Mouse (Mus musculus) stomach, postnatal 0 days (tissue): ENCODE results near the gene Prrxl1. TPM values are rescaled to one million over a fixed set of nuclear protein-coding genes. Genes with fewer than 3 reads are reported as not detected.

Experiments
- ATAC-seq: fragments of 200-750 bp; cut with Nextera tagmentation; 2 replicates; pipeline ENCODE4 v1.8.0; 2017; ENCODE audit not compliant: low FRiP score, low TSS enrichment
- DNase-seq: peaks from one replicate; pipeline ENCODE4 v3.0.0-alpha.2; 2016; ENCODE audit warnings: low spot score
- H3K27ac ChIP-seq: fragments of 300-500 bp; sonication (generic); replicated peaks from 2 replicates; pipeline ENCODE4 v1.5.1; 2014; ENCODE audit warnings: mild to moderate bottlenecking, control low read depth
- H3K27me3 ChIP-seq: fragments of 300-500 bp; sonication (generic); 2 replicates; pipeline ENCODE4 v1.6.1; 2014; ENCODE audit warnings: low read length; ENCODE audit not compliant: control insufficient read depth, insufficient read depth
- H3K36me3 ChIP-seq: fragments of 300-500 bp; sonication (generic); 2 replicates; pipeline ENCODE4 v1.6.1; 2014; ENCODE audit warnings: low read length, mixed read lengths; ENCODE audit not compliant: control insufficient read depth, insufficient read depth
- H3K4me1 ChIP-seq: fragments of 300-500 bp; sonication (generic); replicated peaks from 2 replicates; pipeline ENCODE4 v1.6.1; 2014; ENCODE audit warnings: antibody characterized with exemption; ENCODE audit not compliant: control insufficient read depth, insufficient read depth
- H3K4me2 ChIP-seq: fragments of 300-500 bp; sonication (generic); replicated peaks from 2 replicates; pipeline ENCODE4 v1.6.1; 2014; ENCODE audit warnings: low read depth, mild to moderate bottlenecking, control low read depth, moderate library complexity
- H3K4me3 ChIP-seq: fragments of 300-500 bp; sonication (generic); 2 replicates; pipeline ENCODE4 v1.5.1; 2014; ENCODE audit warnings: low read depth, low read length, control low read depth
- H3K9ac ChIP-seq: fragments of 300-500 bp; sonication (generic); 2 replicates; pipeline ENCODE4 v1.6.1; 2014; ENCODE audit warnings: mild to moderate bottlenecking, low read length, control low read depth, mixed read lengths
- H3K9me3 ChIP-seq: fragments of 300-500 bp; sonication (generic); 2 replicates; pipeline ENCODE4 v1.6.1; 2016; ENCODE audit warnings: low read length; ENCODE audit not compliant: control insufficient read depth
- CTCF ChIP-seq: IDR thresholded peaks from 2 replicates; pipeline ENCODE4 v1.5.1; 2016; ENCODE audit warnings: antibody characterized with exemption, low read depth, mild to moderate bottlenecking, moderate library complexity
- EP300 ChIP-seq: optimal IDR thresholded peaks from 2 replicates; pipeline ENCODE3; 2016; ENCODE audit warnings: antibody characterized with exemption
- WGBS: fragments of 180-500 bp; shearing (Covaris S2); extraction: QIAGEN DNeasy Blood & Tissue Kit; methylation state at CpG from one replicate; pipeline ENCODE4 v1.1.7; 2014; 5-methylcytosine and 5-hydroxymethylcytosine counted together
- polyA plus RNA-seq: library from polyadenylated mRNA; unstranded; fragments of >200 nt; fragmentation: Nextera tagmentation; extraction: Ambion mirVana; gene quantifications from 2 replicates; pipeline ENCODE4 v1.2.1, GENCODE M21; 2015

The Prrxl1 gene
- polyA plus RNA-seq, 1 experiment from 2014 or later: 0.10 TPM

- TF ChIP-seq CTCF: no peak
- no peak for TF ChIP-seq EP300
- ATAC-seq: no peak
Observed at GRCm38 (mm10) chr14:32563661-32564060, 35.5 kb upstream of the Prrxl1 start.

DNA sequence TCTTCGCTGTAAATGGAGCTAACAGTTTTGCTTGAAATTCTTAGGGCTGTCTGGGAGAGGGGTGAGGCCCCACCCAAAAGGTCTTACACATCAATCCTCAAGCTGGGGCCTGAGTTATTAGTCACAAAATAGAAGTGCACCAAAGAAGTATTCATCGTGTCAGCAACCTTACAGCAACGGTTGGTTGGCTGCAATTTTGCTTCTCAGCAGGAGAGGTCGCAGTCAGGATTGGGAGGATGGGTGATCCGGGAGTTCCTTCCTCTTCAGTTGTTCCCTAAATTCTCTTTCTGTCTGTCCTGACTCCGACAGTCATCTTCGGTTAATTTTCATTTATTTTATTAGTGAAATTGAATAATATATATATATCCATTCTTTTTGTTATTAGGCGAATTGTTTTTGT, 26.7 kb upstream of the Prrxl1 start:
- TF ChIP-seq CTCF (peak; percentile 40), EP300 (no peak)
- no peaks in the 10 kb centered on the region for H3K27me3 ChIP-seq
- no peaks in the 10 kb centered on the region for H3K9me3 ChIP-seq
- WGBS: 64% methylated on average over 8 of the region's 8 CpGs
- H3K4me1 ChIP-seq: no peaks in the 10 kb centered on the region
- no peak for DNase-seq
- H3K27ac ChIP-seq: no peak overlapping the region
- no peak overlapping the region for H3K4me3 ChIP-seq
- no peak for ATAC-seq
- no peak overlapping the region for H3K9ac ChIP-seq
- H3K4me2 ChIP-seq: no peak overlapping the region
- peaks cover 23% of the 10 kb centered on the region for H3K36me3 ChIP-seq

More at GRCm38 (mm10) chr14:32563661-32564060, 35.5 kb upstream of the Prrxl1 start:
- Histone ChIP-seq H3K4me1 (no peaks in the 10 kb centered on the region), H3K36me3 (peaks cover 30% of the 10 kb centered on the region), H3K4me2 (no peak overlapping the region), H3K4me3 (no peak overlapping the region), H3K9me3 (no peaks in the 10 kb centered on the region), H3K27me3 (no peaks in the 10 kb centered on the region), H3K27ac (no peak overlapping the region), H3K9ac (no peak overlapping the region)
- WGBS: 93% methylated on average over 6 of the region's 6 CpGs
- no peak for DNase-seq

DNA sequence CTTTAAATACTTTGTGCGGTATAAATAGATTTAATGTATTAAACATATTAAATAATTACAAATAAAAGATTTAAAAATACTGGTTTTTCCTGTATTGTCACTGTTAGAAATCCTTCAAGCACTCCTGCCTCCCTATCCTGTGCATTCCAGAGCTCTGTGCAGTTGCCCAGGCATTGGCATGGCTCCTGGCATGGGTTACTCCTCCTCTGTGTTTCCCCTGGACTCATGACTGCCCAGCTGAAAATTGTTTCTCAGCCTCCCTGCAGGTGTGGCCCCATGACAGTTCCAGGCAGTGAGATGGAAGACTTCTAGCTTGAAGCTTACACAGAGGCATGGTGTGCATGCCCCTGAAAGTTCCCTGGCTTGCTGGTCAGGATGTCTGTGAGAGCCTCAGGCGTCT, 20.8 kb upstream of the Prrxl1 start:
- TF ChIP-seq EP300 (no peak), CTCF (no peak)
- Histone ChIP-seq H3K9me3 (no peaks in the 10 kb centered on the region), H3K4me2 (no peak overlapping the region), H3K36me3 (peaks cover 11% of the 10 kb centered on the region; the same call in 1 of the 2 replicates), H3K27ac (no peak overlapping the region), H3K9ac (no peak overlapping the region), H3K27me3 (no peaks in the 10 kb centered on the region), H3K4me1 (no peaks in the 10 kb centered on the region), H3K4me3 (no peak overlapping the region)
- peak; percentile 59; the same call in 1 of the 2 replicates for ATAC-seq
- no peak for DNase-seq
- WGBS: 69% methylated on average over 2 of the region's 2 CpGs

GRCm38 (mm10) chr14:32583696-32584095, 15.5 kb upstream of the Prrxl1 start:
- H3K36me3 ChIP-seq: no peaks in the 10 kb centered on the region
- TF ChIP-seq EP300 (no peak), CTCF (no peak)
- no peak overlapping the region for H3K9ac ChIP-seq
- no peak overlapping the region for H3K27ac ChIP-seq
- no peaks in the 10 kb centered on the region for H3K9me3 ChIP-seq
- ATAC-seq: no peak
- H3K4me1 ChIP-seq: no peaks in the 10 kb centered on the region
- H3K27me3 ChIP-seq: no peaks in the 10 kb centered on the region
- WGBS: 88% methylated on average over 9 of the region's 9 CpGs
- no peak overlapping the region for H3K4me3 ChIP-seq
- DNase-seq: no peak
- no peak overlapping the region for H3K4me2 ChIP-seq

GRCm38 (mm10) chr14:32587013-32587784, 12.0 kb upstream of the Prrxl1 start:
- TF ChIP-seq EP300 (no peak), CTCF (peak; percentile 93)
- H3K36me3 ChIP-seq: no peaks in the 10 kb centered on the region
- 16% methylated on average over 10 of the region's 10 CpGs for WGBS
- H3K9me3 ChIP-seq: no peaks in the 10 kb centered on the region
- H3K9ac ChIP-seq: no peak overlapping the region
- H3K4me3 ChIP-seq: no peak overlapping the region
- no peak overlapping the region for H3K27ac ChIP-seq
- ATAC-seq (peak; percentile 51; the same call in 1 of the 2 replicates), DNase-seq (peak; percentile 80)
- no peaks in the 10 kb centered on the region for H3K4me1 ChIP-seq
- no peaks in the 10 kb centered on the region for H3K27me3 ChIP-seq
- no peak overlapping the region for H3K4me2 ChIP-seq

DNA sequence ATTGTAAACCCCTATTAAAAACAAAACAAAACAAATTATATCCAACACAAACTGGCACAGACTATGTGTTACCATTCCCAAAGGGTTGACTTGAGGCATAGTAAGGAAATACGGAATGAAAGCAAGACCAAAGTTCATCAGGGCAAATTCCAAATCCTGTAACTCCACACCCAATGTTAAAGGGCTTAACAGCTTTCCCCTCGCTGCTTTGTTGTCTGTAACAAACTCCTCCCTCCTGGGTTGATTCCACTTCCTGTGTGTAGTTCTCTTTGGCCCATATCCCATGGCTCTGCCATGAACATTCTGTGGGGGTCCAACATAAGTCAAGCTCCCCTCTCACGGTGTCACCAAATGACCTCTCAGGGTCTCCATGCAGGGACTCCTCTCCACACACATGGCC, 8.8 kb upstream of the Prrxl1 start:
- TF ChIP-seq CTCF (no peak), EP300 (no peak)
- H3K27ac ChIP-seq: no peak overlapping the region
- no peaks in the 10 kb centered on the region for H3K9me3 ChIP-seq
- no peak overlapping the region for H3K4me2 ChIP-seq
- WGBS: 51% methylated on average over 3 of the region's 3 CpGs
- H3K4me1 ChIP-seq: no peaks in the 10 kb centered on the region
- DNase-seq: no peak
- H3K27me3 ChIP-seq: no peaks in the 10 kb centered on the region
- no peak for ATAC-seq
- H3K4me3 ChIP-seq: no peak overlapping the region
- no peak overlapping the region for H3K9ac ChIP-seq
- no peaks in the 10 kb centered on the region for H3K36me3 ChIP-seq
